ENCODE assay signal across 8 mouse cellular contexts in the genomic region with DNA sequence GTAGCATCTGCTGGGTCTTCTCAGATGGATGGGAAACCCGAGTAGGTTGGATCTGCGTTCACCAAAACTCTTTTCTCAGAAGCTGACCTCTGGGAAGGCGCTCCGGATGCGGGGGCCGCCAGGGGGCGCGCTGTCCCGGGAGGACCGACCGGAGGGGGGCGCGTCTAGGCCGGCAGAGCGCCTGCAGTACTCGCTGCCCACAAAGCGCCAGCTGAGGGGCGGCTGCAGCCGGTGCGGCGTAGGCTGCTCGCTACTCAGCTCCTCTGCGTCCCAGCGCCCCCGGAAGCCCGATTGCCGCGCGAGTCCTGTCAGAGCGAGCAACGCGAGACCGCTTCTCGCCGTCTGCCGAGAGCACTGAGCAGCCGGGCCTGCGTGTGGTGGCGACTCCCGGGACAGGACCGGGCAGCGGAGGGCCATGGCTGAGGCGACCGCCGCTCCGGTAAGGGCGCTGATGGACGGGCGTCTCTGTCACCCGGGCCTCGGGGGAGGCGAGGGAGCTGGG. TPM values are rescaled to one million over a fixed set of nuclear protein-coding genes. Genes with fewer than 3 reads are reported as not detected.
DNase-seq lines count a peak whose midpoint lies in the region; ATAC-seq and TF ChIP-seq lines count a peak whose summit lies in the region.

A gene (plus strand): TSS at position 180 of the 502 bp plus-strand sequence.

- peak within 1 kb of the TSS; percentile 82 to 86 for H3K4me3 ChIP-seq in ES-E14 (ENCODE audit: insufficient read depth in 1 of 2, low read depth in 1 of 2, low read length in 2 of 2, poor library complexity in 1 of 2, severe bottlenecking in 1 of 2)
- peak within 1 kb of the TSS; percentile 90 for H3K4me3 ChIP-seq in forebrain, embryonic 14.5 days (ENCODE audit: low read depth, low read length)
- peak within 1 kb of the TSS; percentile 92 for H3K4me3 ChIP-seq in liver, postnatal 0 days (ENCODE audit: low read depth, low read length)
- peak within 1 kb of the TSS; percentile 96 for H3K4me3 ChIP-seq in neural tube, embryonic 13.5 days

- H3K4me2 ChIP-seq in forebrain, embryonic 14.5 days (ENCODE audit: low read length) = peak within 1 kb of the TSS; percentile 75
- H3K4me2 ChIP-seq in liver, postnatal 0 days (ENCODE audit: low read depth, low read length) = peak within 1 kb of the TSS; percentile 85
- peak within 1 kb of the TSS; percentile 77 for H3K4me2 ChIP-seq in neural tube, embryonic 13.5 days

- no peaks in the 10 kb centered on the region for H3K36me3 ChIP-seq in ES-E14 (ENCODE audit: control insufficient read depth, insufficient read depth, low read length, poor library complexity, severe bottlenecking)
- H3K36me3 ChIP-seq in forebrain, embryonic 14.5 days (ENCODE audit: control insufficient read depth, insufficient read depth, low read length) = peaks cover 4% of the 10 kb centered on the region; the same call in 1 of the 2 replicates
- H3K36me3 ChIP-seq in liver, postnatal 0 days (replicated peaks; ENCODE audit: insufficient read depth, low read length) = no peaks in the 10 kb centered on the region
- H3K36me3 ChIP-seq in neural tube, embryonic 13.5 days = peaks cover 5% of the 10 kb centered on the region; the same call in 1 of the 2 replicates

- no peaks in the 10 kb centered on the region for H3K27me3 ChIP-seq in forebrain, embryonic 14.5 days (replicated peaks; ENCODE audit: control insufficient read depth, insufficient read depth, low read length)
- H3K27me3 ChIP-seq in liver, postnatal 0 days (ENCODE audit: insufficient read depth, low read length) = no peaks in the 10 kb centered on the region
- H3K27me3 ChIP-seq in neural tube, embryonic 13.5 days = no peaks in the 10 kb centered on the region

- peak within 1 kb of the TSS; percentile 75 for H3K9ac ChIP-seq in ES-E14 (ENCODE audit: insufficient read depth, low read depth, low read length, poor library complexity, severe bottlenecking)
- H3K9ac ChIP-seq in forebrain, embryonic 14.5 days (ENCODE audit: low read length) = peak within 1 kb of the TSS; percentile 95
- H3K9ac ChIP-seq in liver, postnatal 0 days (replicated peaks) = peak within 1 kb of the TSS; percentile 96
- peak within 1 kb of the TSS; percentile 96 for H3K9ac ChIP-seq in neural tube, embryonic 13.5 days

- H3K9me3 ChIP-seq in ES-E14 (ENCODE audit: control insufficient read depth, insufficient read depth, low read depth, low read length) = no peaks in the 10 kb centered on the region
- H3K9me3 ChIP-seq in forebrain, embryonic 14.5 days (replicated peaks; ENCODE audit: control insufficient read depth, low read length) = no peaks in the 10 kb centered on the region
- H3K9me3 ChIP-seq in liver, postnatal 0 days (ENCODE audit: low read length) = no peaks in the 10 kb centered on the region
- no peaks in the 10 kb centered on the region for H3K9me3 ChIP-seq in neural tube, embryonic 13.5 days

- WGBS in forebrain, embryonic 14.5 days = under 1% methylated on average over 49 of the region's 52 CpGs
- under 1% methylated on average over 51 of the region's 52 CpGs for WGBS in liver, postnatal 0 days (ENCODE audit: insufficient replicate concordance)
- under 1% methylated on average over 52 of the region's 52 CpGs for WGBS in neural tube, embryonic 13.5 days

- peak; percentile 80 for DNase-seq in ES-E14 (ENCODE audit: low read depth, low spot score)
- DNase-seq in cerebellum, adult 11 months = peak; percentile 96
- DNase-seq in forebrain, embryonic 14.5 days (ENCODE audit: low spot score) = peak; percentile 96
- DNase-seq in heart, postnatal 14 days = peak; percentile 98 to 99
- peak; percentile 95 for DNase-seq in layer of hippocampus, adult 11-12 months (ENCODE audit: low spot score)
- DNase-seq in liver, postnatal 0 days = peak; percentile 96
- peak; percentile 90 for DNase-seq in telencephalon, adult 2 months (ENCODE audit: low read depth, low spot score)

- intact Hi-C loops in heart, postnatal 14 days (cut with DNase I) = loop anchor here (5.0 kb wide), 1 partner anchor 42 kb away; a partner anchor contains a TSS

- H3K27ac ChIP-seq in ES-E14 (ENCODE audit: insufficient read depth, low read depth, low read length, poor library complexity, severe bottlenecking) = no peak within 1 kb of the TSS
- peak within 1 kb of the TSS; percentile 96 for H3K27ac ChIP-seq in forebrain, embryonic 14.5 days (ENCODE audit: low read depth, low read length)
- peak within 1 kb of the TSS; percentile 94 for H3K27ac ChIP-seq in liver, postnatal 0 days (ENCODE audit: low read depth)
- peak within 1 kb of the TSS; percentile 99 for H3K27ac ChIP-seq in neural tube, embryonic 13.5 days (replicated peaks)

- TF ChIP-seq CTCF in liver, postnatal 0 days (IDR thresholded peaks at IDR 0.05; ENCODE audit: low read depth) = peak; percentile 100

- ATAC-seq in forebrain, embryonic 14.5 days = peak; percentile 97
- ATAC-seq in liver, postnatal 0 days = peak; percentile 93
- ATAC-seq in neural tube, embryonic 13.5 days (ENCODE audit: low read depth) = peak; percentile 96

- H3K4me1 ChIP-seq in ES-E14 (ENCODE audit: control insufficient read depth in 2 of 2, insufficient read depth in 2 of 2, low read length in 2 of 2, poor library complexity in 1 of 2) = peaks cover 0 to 2% of the 10 kb centered on the region in 2 experiments; a peak in 1 of 4 replicates
- H3K4me1 ChIP-seq in forebrain, embryonic 14.5 days (ENCODE audit: control insufficient read depth, insufficient read depth, low read length) = 0 out of 2 replicates have a peak, but pooled peaks cover 2% of the 10 kb centered on the region
- peaks cover 12% of the 10 kb centered on the region for H3K4me1 ChIP-seq in liver, postnatal 0 days (ENCODE audit: insufficient read depth)
- H3K4me1 ChIP-seq in neural tube, embryonic 13.5 days (replicated peaks) = peaks cover 27% of the 10 kb centered on the region

- no peak for TF ChIP-seq EP300 in liver, postnatal 0 days (IDR thresholded peaks at IDR 0.05; ENCODE audit: low read depth)

- in situ Hi-C loops in ES-E14 (cut with MboI; ENCODE audit: low sequenced_read_pairs in 2 of 2, unreplicated experiment in 2 of 2) = no loop called here

TF ChIP-seq in ES-E14, 5 proteins besides CTCF, POLR2A, EP300 and RAD21:
- peak; percentile 62; the same call in 1 of the 2 replicates for TF ChIP-seq CHD2 (IDR thresholded peaks at IDR 0.05; ENCODE audit: low read depth, low read length)
- TF ChIP-seq MAFK (IDR thresholded peaks at IDR 0.05; ENCODE audit: insufficient read depth, low read depth, low read length) = no peak
- TF ChIP-seq HCFC1 (IDR thresholded peaks at IDR 0.05; ENCODE audit: borderline replicate concordance, insufficient read depth, low read length) = peak; percentile 69
- TF ChIP-seq ZC3H11A (IDR thresholded peaks at IDR 0.05; ENCODE audit: borderline replicate concordance, low read depth, low read length) = no peak
- no peak for TF ChIP-seq ZNF384 (IDR thresholded peaks at IDR 0.05; ENCODE audit: low read depth, low read length)
TF ChIP-seq in ES-E14: peak in this region for 2.

RNA-seq across cellular contexts. Expression of the gene that starts here (rescaled TPM):
- 3.8 and 4.3 TPM in 2 replicates for total RNA-seq in ES-E14 (2012; rRNA removed)
- polyA plus RNA-seq in forebrain, embryonic 14.5 days (2014; fragmentation: Nextera tagmentation; extraction: Ambion mirVana) = 9.1 and 15.4 TPM in 2 replicates
- total RNA-seq in heart, postnatal 14 days (2021) = 1 to 10 TPM; 6.7 to 7.0 TPM
- polyA plus RNA-seq in liver, postnatal 0 days (2015; fragmentation: Nextera tagmentation; extraction: Ambion mirVana) = 1.4 and 1.6 TPM in 2 replicates
- 15.7 and 17.3 TPM in 2 replicates for polyA plus RNA-seq in neural tube, embryonic 13.5 days (2015; fragmentation: Nextera tagmentation; extraction: Ambion mirVana)
